Mouse (Mus musculus) heart, embryonic 10.5 days (tissue): Measurements from ENCODE around the gene Adgrl2. TPM values are rescaled to one million over a fixed set of nuclear protein-coding genes. Genes with fewer than 3 reads are reported as not detected.

ENCODE experiments used
- DNase-seq: peaks from one replicate; pipeline ENCODE4 v3.0.0-alpha.2; 2017; ENCODE audit warnings: low spot score
- H3K27ac ChIP-seq: fragments of 300-500 bp; sonication (generic); 2 replicates; pipeline ENCODE4 v1.5.1; 2016; ENCODE audit warnings: mild to moderate bottlenecking
- H3K27me3 ChIP-seq: fragments of 300-500 bp; sonication (generic); 2 replicates; pipeline ENCODE4 v1.6.1; 2016; ENCODE audit warnings: mild to moderate bottlenecking; ENCODE audit not compliant: poor library complexity, insufficient read depth, severe bottlenecking
- H3K36me3 ChIP-seq: fragments of 300-500 bp; sonication (generic); 2 replicates; pipeline ENCODE4 v1.6.1; 2016; ENCODE audit warnings: mild to moderate bottlenecking, moderate library complexity
- H3K4me1 ChIP-seq: fragments of 300-500 bp; sonication (generic); 2 replicates; pipeline ENCODE4 v1.6.1; 2016; ENCODE audit warnings: mild to moderate bottlenecking
- H3K4me3 ChIP-seq: fragments of 300-500 bp; sonication (generic); 2 replicates; pipeline ENCODE4 v1.5.1; 2016; ENCODE audit warnings: mild to moderate bottlenecking, moderate library complexity
- H3K9me3 ChIP-seq: fragments of 300-500 bp; sonication (generic); 2 replicates; pipeline ENCODE4 v1.6.1; 2016; ENCODE audit warnings: mild to moderate bottlenecking, moderate library complexity
- WGBS: fragments of 180-500 bp; shearing (Covaris S2); methylation state at CpG from one replicate; pipeline ENCODE4 v1.1.7; 2016; 5-methylcytosine and 5-hydroxymethylcytosine counted together
- polyA plus RNA-seq: library from polyadenylated mRNA; unstranded; fragments of >200 nt; fragmentation: Nextera tagmentation; extraction: Ambion mirVana; gene quantifications from 2 replicates; pipeline ENCODE4 v1.2.1, GENCODE M21; 2016

The Adgrl2 gene
- polyA plus RNA-seq, 1 experiment from 2014 or later, result 45.0 TPM

GRCm38 (mm10) chr3:148818414-148819105 is 171.8 kb downstream of the Adgrl2 start:
- H3K27ac ChIP-seq, result no peak overlapping the region
- no peaks in the 10 kb centered on the region for H3K9me3 ChIP-seq
- H3K4me3 ChIP-seq, result no peak overlapping the region
- H3K4me1 ChIP-seq, result no peaks in the 10 kb centered on the region
- WGBS, result 85% methylated on average over 6 of the region's 6 CpGs
- no peak for DNase-seq
- H3K36me3 ChIP-seq, result peaks cover 77% of the 10 kb centered on the region
- no peaks in the 10 kb centered on the region for H3K27me3 ChIP-seq

GRCm38 (mm10) chr3:148817491-148817890 is 172.9 kb downstream of the Adgrl2 start:
- H3K4me3 ChIP-seq, result no peak overlapping the region
- 96% methylated on average over 25 of the region's 25 CpGs for WGBS
- no peak for DNase-seq
- no peak overlapping the region for H3K27ac ChIP-seq
- no peaks in the 10 kb centered on the region for H3K9me3 ChIP-seq
- H3K36me3 ChIP-seq, result peaks cover 66% of the 10 kb centered on the region
- H3K4me1 ChIP-seq, result no peaks in the 10 kb centered on the region
- H3K27me3 ChIP-seq, result no peaks in the 10 kb centered on the region

GRCm38 (mm10) chr3:148813121-148813520 is 177.2 kb downstream of the Adgrl2 start:
- 82% methylated on average over 6 of the region's 6 CpGs for WGBS
- no peaks in the 10 kb centered on the region for H3K9me3 ChIP-seq
- DNase-seq, result no peak

DNA sequence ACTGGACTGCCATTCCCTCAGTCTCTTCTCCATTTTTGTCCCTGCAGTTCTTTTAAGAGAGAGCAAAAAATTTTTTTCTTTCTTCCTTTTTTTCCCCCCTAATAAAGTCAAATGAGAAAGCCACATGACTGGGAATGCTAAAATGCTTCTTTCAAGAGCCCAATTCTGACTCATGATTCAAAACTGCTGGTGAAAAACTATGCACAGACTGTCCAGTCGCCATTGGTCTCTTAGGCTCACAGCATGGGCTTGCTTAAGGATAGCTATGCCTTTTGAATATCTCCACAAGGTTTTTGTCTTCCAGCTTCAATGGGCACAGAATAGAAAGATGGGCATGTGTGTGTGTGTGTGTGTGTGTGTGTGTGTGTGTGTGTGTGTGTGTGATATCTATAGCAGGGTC is 178.3 kb downstream of the Adgrl2 start:
- Histone ChIP-seq H3K9me3 (no peaks in the 10 kb centered on the region), H3K27ac (no peak overlapping the region), H3K36me3 (peaks cover 18% of the 10 kb centered on the region), H3K27me3 (no peaks in the 10 kb centered on the region), H3K4me3 (no peak overlapping the region), H3K4me1 (peaks cover 2% of the 10 kb centered on the region; the same call in 1 of the 2 replicates)
- 84% methylated on average over 1 of the region's 1 CpGs for WGBS
- no peak for DNase-seq

More at GRCm38 (mm10) chr3:148813121-148813520, 177.2 kb downstream of the Adgrl2 start:
- Histone ChIP-seq H3K27me3 (no peaks in the 10 kb centered on the region), H3K27ac (no peak overlapping the region), H3K4me1 (no peaks in the 10 kb centered on the region), H3K4me3 (no peak overlapping the region), H3K36me3 (peaks cover 28% of the 10 kb centered on the region)

- no peak overlapping the region for H3K27ac ChIP-seq
- no peak overlapping the region for H3K4me3 ChIP-seq
- no peak for DNase-seq
- no peaks in the 10 kb centered on the region for H3K9me3 ChIP-seq
- H3K27me3 ChIP-seq, result no peaks in the 10 kb centered on the region
- H3K36me3 ChIP-seq, result no peaks in the 10 kb centered on the region
- WGBS, result 58% methylated on average over 9 of the region's 9 CpGs
- H3K4me1 ChIP-seq, result peaks cover 17% of the 10 kb centered on the region
These were observed 183.4 kb downstream of the Adgrl2 start for GRCm38 (mm10) chr3:148806977-148807376.

GRCm38 (mm10) chr3:148793286-148793913 is 197.0 kb downstream of the Adgrl2 start:
- Histone ChIP-seq H3K27ac (no peak overlapping the region), H3K9me3 (no peaks in the 10 kb centered on the region; the same call in 1 of the 2 replicates), H3K4me1 (no peaks in the 10 kb centered on the region), H3K27me3 (no peaks in the 10 kb centered on the region), H3K4me3 (no peak overlapping the region), H3K36me3 (no peaks in the 10 kb centered on the region)
- DNase-seq, result no peak
- 64% methylated on average over 10 of the region's 10 CpGs for WGBS

- Histone ChIP-seq H3K27ac (no peak overlapping the region), H3K27me3 (no peaks in the 10 kb centered on the region), H3K9me3 (no peaks in the 10 kb centered on the region), H3K36me3 (no peaks in the 10 kb centered on the region), H3K4me1 (no peaks in the 10 kb centered on the region), H3K4me3 (no peak overlapping the region)
- no peak for DNase-seq
- WGBS, result 64% methylated on average over 6 of the region's 6 CpGs
These were observed 220.0 kb downstream of the Adgrl2 start for GRCm38 (mm10) chr3:148770310-148770709.
